Mouse (Mus musculus) CH12.LX (cell line): ENCODE data around the gene Gnai2. TPM values are rescaled to one million over a fixed set of nuclear protein-coding genes. Genes with fewer than 3 reads are reported as not detected.

Experiments used
- DNase-seq: peaks from one replicate; pipeline ENCODE4 v3.0.0-alpha.2; 2013; ENCODE audit errors: extremely low read depth
- H3K27ac ChIP-seq: 2 replicates; pipeline ENCODE4 v1.5.1; 2012; ENCODE audit warnings: low read depth, mild to moderate bottlenecking, control low read depth, moderate library complexity; ENCODE audit not compliant: insufficient read depth
- H3K27me3 ChIP-seq: replicated peaks from 2 replicates; pipeline ENCODE3; 2012; ENCODE audit warnings: inconsistent platforms
- H3K36me3 ChIP-seq, 2 experiments: replicated peaks in 1 of 2; 2 replicates each; pipeline versions ENCODE3 to v1.6.1; 2012; ENCODE audit warnings: inconsistent platforms in 1 of 2, low read length in 1 of 2, mild to moderate bottlenecking in 1 of 2, mixed read lengths in 1 of 2, moderate library complexity in 1 of 2; ENCODE audit not compliant: control insufficient read depth in 1 of 2, insufficient read depth in 1 of 2
- H3K4me1 ChIP-seq, 2 experiments: 2 replicates each; pipeline ENCODE4 v1.6.1; 2012; ENCODE audit warnings: inconsistent platforms in 1 of 2, moderate library complexity in 1 of 2; ENCODE audit not compliant: insufficient read depth in 2 of 2, control insufficient read depth in 1 of 2
- H3K4me2 ChIP-seq: 2 replicates; pipeline ENCODE4 v1.6.1; 2012; ENCODE audit warnings: low read depth, mild to moderate bottlenecking, control low read depth; ENCODE audit not compliant: poor library complexity, insufficient read depth, severe bottlenecking
- H3K4me3 ChIP-seq, 3 experiments: fragments of 150-350 bp in 1 of 3; sonication (generic) in 1 of 3; replicated peaks in 1 of 3; 2 replicates each; pipeline versions ENCODE3 to v1.5.1; 2011 to 2012; ENCODE audit warnings: low read depth in 2 of 3, low read length in 2 of 3, mild to moderate bottlenecking in 2 of 3, moderate library complexity in 2 of 3, control low read depth in 1 of 3, improper control_type of control experiment in 1 of 3, inconsistent platforms in 1 of 3, mixed read lengths in 1 of 3; ENCODE audit not compliant: poor library complexity in 1 of 3
- H3K79me2 ChIP-seq: replicated peaks from 2 replicates; pipeline ENCODE4 v1.6.1; 2012; ENCODE audit warnings: mild to moderate bottlenecking, moderate library complexity; ENCODE audit not compliant: control insufficient read depth, poor library complexity, insufficient read depth, severe bottlenecking; ENCODE audit errors: extremely low read depth
- H3K9ac ChIP-seq: 2 replicates; pipeline ENCODE4 v1.6.1; 2012; ENCODE audit warnings: low read depth, mild to moderate bottlenecking, control low read depth, moderate library complexity; ENCODE audit not compliant: insufficient read depth
- H3K9me3 ChIP-seq: replicated peaks from 2 replicates; pipeline ENCODE3; 2012; ENCODE audit warnings: low read length, inconsistent platforms, mixed read lengths
- CHD1 ChIP-seq: IDR thresholded peaks from 2 replicates; pipeline ENCODE4 v1.6.1; 2012; ENCODE audit warnings: low read depth, low read length, improper control_type of control experiment, inconsistent platforms
- GABPA ChIP-seq: IDR thresholded peaks from 2 replicates; pipeline ENCODE4 v1.6.1; 2012; ENCODE audit warnings: low read depth, low read length, improper control_type of control experiment, inconsistent platforms; ENCODE audit not compliant: insufficient replicate concordance
- IRF4 ChIP-seq: IDR thresholded peaks from 2 replicates; pipeline ENCODE4 v1.6.1; 2014; ENCODE audit warnings: low read depth, mild to moderate bottlenecking, inconsistent platforms, low read length, improper control_type of control experiment
- MAX ChIP-seq: IDR thresholded peaks from 2 replicates; pipeline ENCODE4 v1.6.1; 2011; ENCODE audit warnings: low read length, improper control_type of control experiment
- MYC ChIP-seq: IDR thresholded peaks from 2 replicates; pipeline ENCODE4 v1.6.1; 2011; ENCODE audit warnings: low read depth, mild to moderate bottlenecking, improper control_type of control experiment, low read length
- NRF1 ChIP-seq: IDR thresholded peaks from 2 replicates; pipeline ENCODE4 v1.6.1; 2014; ENCODE audit warnings: low read depth, mild to moderate bottlenecking, inconsistent platforms, low read length, improper control_type of control experiment, moderate library complexity
- SIN3A ChIP-seq: IDR thresholded peaks from 2 replicates; pipeline ENCODE4 v1.6.1; 2012; ENCODE audit warnings: low read length, improper control_type of control experiment, inconsistent platforms
- UBTF ChIP-seq: IDR thresholded peaks from 2 replicates; pipeline ENCODE4 v1.6.1; 2012; ENCODE audit warnings: low read depth, mild to moderate bottlenecking, inconsistent platforms, low read length, improper control_type of control experiment, moderate library complexity
- ZC3H11A ChIP-seq: IDR thresholded peaks from 2 replicates; pipeline ENCODE4 v1.6.1; 2012; ENCODE audit warnings: low read depth, mild to moderate bottlenecking, inconsistent platforms, low read length, improper control_type of control experiment
- dilution Hi-C: fragments of 300-500 bp; cut with MboI; formaldehyde crosslinking; loops from 2 replicates; pipeline ENCODE4 v1.14.3; 2020; ENCODE audit warnings: low sequenced_read_pairs; ENCODE audit not compliant: extremely low pct_unique_long_range_greater_than_20kb, extremely low pct_ligation_motif_present
- in situ Hi-C: fragments of 300-500 bp; cut with MboI; formaldehyde crosslinking; loops from 3 replicates; pipeline ENCODE4 v1.14.3; 2019; ENCODE audit warnings: low sequenced_read_pairs, low pct_ligation_motif_present, low pct_unique_long_range_greater_than_20kb, mixed read lengths
- polyA plus RNA-seq: library from polyadenylated mRNA; unstranded; fragments of >175 nt; gene quantifications from 2 replicates; pipeline ENCODE4 v1.2.1, GENCODE M21; 2012; ENCODE audit warnings: low read depth; ENCODE audit not compliant: insufficient read length
- total RNA-seq, 2 experiments: library from RNA; depleted of rRNA; stranded (reverse); fragments of 300-350 nt in 1 of 2; fragments of >200 nt in 1 of 2; gene quantifications; 2 replicates each; pipeline ENCODE4 v1.2.3; 2012 to 2014

Gnai2 gene
- total and polyA plus RNA-seq, 3 experiments, result 86.2 to 262 (median 154) TPM

- DNase-seq, result peak; percentile 55
- H3K79me2 ChIP-seq, result peaks cover 50% of the 10 kb centered on the region
- in situ Hi-C loops, result no loop called here
- H3K4me3 ChIP-seq, result peak overlapping the region; percentile 88 to 97 (median 94)
- no peaks in the 10 kb centered on the region for H3K27me3 ChIP-seq
- H3K9me3 ChIP-seq, result no peaks in the 10 kb centered on the region
- H3K4me2 ChIP-seq, result peak overlapping the region; percentile 63
- TF ChIP-seq UBTF (peak; percentile 19; the same call in 1 of the 2 replicates), ZC3H11A (no peak), SIN3A (peak; percentile 24)
- peaks cover 10 to 44% of the 10 kb centered on the region in 2 experiments for H3K4me1 ChIP-seq
- dilution Hi-C loops, result no loop called here
- H3K27ac ChIP-seq, result peak overlapping the region; percentile 70
- H3K9ac ChIP-seq, result peak overlapping the region; percentile 93
- H3K36me3 ChIP-seq, result peaks cover 6 to 24% of the 10 kb centered on the region in 2 experiments
These were observed 525 bp downstream of the Gnai2 start for GRCm38 (mm10) chr9:107634406-107635278.

DNA sequence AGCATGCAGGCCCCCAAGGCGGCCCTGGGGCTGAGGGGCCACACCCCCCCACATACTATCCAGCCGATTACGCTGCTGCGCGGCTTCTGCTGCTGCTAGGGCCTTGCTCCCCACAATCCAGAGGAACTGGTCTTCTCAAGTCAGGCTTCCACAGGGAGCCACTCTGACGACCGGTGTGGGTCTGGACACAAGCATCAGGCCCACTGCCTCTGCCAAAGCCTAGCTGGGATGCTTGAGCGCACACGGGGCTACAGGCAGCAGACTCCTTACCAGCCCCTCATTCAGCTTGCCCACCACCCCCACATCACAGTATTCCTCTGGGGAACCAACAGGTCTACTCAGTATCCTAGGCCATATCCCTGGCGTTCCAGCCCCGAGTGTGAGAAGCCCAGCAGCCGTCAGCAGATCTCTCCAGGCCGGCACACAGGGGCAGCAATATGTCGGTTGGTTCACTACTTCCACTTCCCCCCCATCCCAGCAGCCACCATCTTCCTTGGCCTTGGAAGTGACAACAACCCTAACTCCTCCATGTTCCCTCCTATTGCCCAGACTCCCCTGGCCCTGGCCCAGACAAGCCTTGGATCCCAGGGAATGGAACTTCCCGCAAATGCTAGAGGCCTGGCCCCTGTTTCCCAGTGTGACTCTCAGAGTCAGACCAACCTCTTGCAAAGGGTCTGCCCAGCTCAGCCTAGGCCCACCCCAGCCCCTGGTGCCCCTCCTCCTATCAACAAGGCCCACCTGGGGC, 1.3 kb downstream of the Gnai2 start:
- no peaks in the 10 kb centered on the region for H3K27me3 ChIP-seq
- H3K27ac ChIP-seq, result peak overlapping the region; percentile 70; the same call in 1 of the 2 replicates
- H3K4me1 ChIP-seq, result peaks cover 12 to 44% of the 10 kb centered on the region in 2 experiments
- peaks cover 55% of the 10 kb centered on the region for H3K79me2 ChIP-seq
- TF ChIP-seq MAX, result no peak
- no peak for TF ChIP-seq NRF1
- TF ChIP-seq GABPA, result no peak
- no peak; the same call in 1 of the 2 replicates for TF ChIP-seq UBTF
- no peak for TF ChIP-seq MYC
- TF ChIP-seq CHD1, result peak; percentile 32; the same call in 1 of the 2 replicates
- no peak for TF ChIP-seq IRF4
- no peak for DNase-seq
- peak overlapping the region; percentile 63 for H3K4me2 ChIP-seq
- H3K9ac ChIP-seq, result peak overlapping the region; percentile 93
- dilution Hi-C loops, result no loop called here
- in situ Hi-C loops, result no loop called here
- H3K4me3 ChIP-seq, result peak overlapping the region; percentile 88 to 97 (median 94)
- peaks cover 6 to 25% of the 10 kb centered on the region in 2 experiments for H3K36me3 ChIP-seq
- no peaks in the 10 kb centered on the region for H3K9me3 ChIP-seq
